Mouse (Mus musculus): ENCODE data around the gene Gm3250. TPM values are rescaled to one million over a fixed set of nuclear protein-coding genes. Genes with fewer than 3 reads are reported as not detected.

Gene Gm3250
- total and polyA plus RNA-seq, 3 experiments, result not detected

GRCm38 (mm10) chr10:77738929-77739328 is 43.4 kb downstream of the Gm3250 start:
- Histone ChIP-seq H3K36me3 (replicated peaks in 1 of 2; ENCODE audit: control insufficient read depth in 1 of 2, insufficient read depth in 1 of 2, low read length in 1 of 2) (no peaks in the 10 kb centered on the region), H3K79me2 (replicated peaks; ENCODE audit: control insufficient read depth, extremely low read depth, insufficient read depth, poor library complexity, severe bottlenecking) (no peaks in the 10 kb centered on the region), H3K4me1 (ENCODE audit: control insufficient read depth in 1 of 2, insufficient read depth in 2 of 2) (peaks cover 0 to 5% of the 10 kb centered on the region in 2 experiments; a peak in 2 of 4 replicates), H3K27ac (ENCODE audit: insufficient read depth, low read depth) (no peak overlapping the region), H3K4me2 (ENCODE audit: insufficient read depth, low read depth, poor library complexity, severe bottlenecking) (peak overlapping the region; percentile 37; the same call in 1 of the 2 replicates), H3K9me3 (replicated peaks; ENCODE audit: low read length) (peaks cover 11% of the 10 kb centered on the region), H3K9ac (ENCODE audit: insufficient read depth, low read depth) (no peak overlapping the region), H3K4me3 (replicated peaks in 1 of 3; ENCODE audit: low read depth in 2 of 3, low read length in 2 of 3, poor library complexity in 1 of 3) (no peak overlapping the region), H3K27me3 (replicated peaks) (peaks cover 47% of the 10 kb centered on the region)
- no peak for DNase-seq (ENCODE audit: extremely low read depth)
- TF ChIP-seq IRF4 (IDR thresholded peaks at IDR 0.05; ENCODE audit: low read depth, low read length) (peak; percentile 57), ELF1 (IDR thresholded peaks at IDR 0.05; ENCODE audit: low read depth, low read length) (no peak), EP300 (IDR thresholded peaks at IDR 0.05; ENCODE audit: low read length) (peak; percentile 60)
- in situ Hi-C loops (cut with MboI; ENCODE audit: low pct_ligation_motif_present, low pct_unique_long_range_greater_than_20kb, low sequenced_read_pairs) (no loop called here), dilution Hi-C loops (cut with MboI; ENCODE audit: extremely low pct_ligation_motif_present, extremely low pct_unique_long_range_greater_than_20kb, low sequenced_read_pairs) (no loop called here)

- H3K9ac ChIP-seq (ENCODE audit: insufficient read depth, low read depth), result no peak overlapping the region
- peaks cover 12% of the 10 kb centered on the region for H3K9me3 ChIP-seq (replicated peaks; ENCODE audit: low read length)
- no peaks in the 10 kb centered on the region for H3K36me3 ChIP-seq (replicated peaks in 1 of 2; ENCODE audit: control insufficient read depth in 1 of 2, insufficient read depth in 1 of 2, low read length in 1 of 2)
- H3K4me3 ChIP-seq (replicated peaks in 1 of 3; ENCODE audit: low read depth in 2 of 3, low read length in 2 of 3, poor library complexity in 1 of 3), result no peak overlapping the region
- no peak overlapping the region for H3K4me2 ChIP-seq (ENCODE audit: insufficient read depth, low read depth, poor library complexity, severe bottlenecking)
- H3K27me3 ChIP-seq (replicated peaks), result peaks cover 53% of the 10 kb centered on the region
- H3K79me2 ChIP-seq (replicated peaks; ENCODE audit: control insufficient read depth, extremely low read depth, insufficient read depth, poor library complexity, severe bottlenecking), result no peaks in the 10 kb centered on the region
- no peak for DNase-seq (ENCODE audit: extremely low read depth)
- H3K4me1 ChIP-seq (ENCODE audit: control insufficient read depth in 1 of 2, insufficient read depth in 2 of 2), result peaks cover 0 to 5% of the 10 kb centered on the region in 2 experiments; a peak in 2 of 4 replicates
- TF ChIP-seq RCOR1 (conservative IDR thresholded peaks at IDR 0.05; ENCODE audit: low read depth, low read length) (no peak), MYC (IDR thresholded peaks at IDR 0.05; ENCODE audit: low read depth, low read length) (no peak), IRF4 (IDR thresholded peaks at IDR 0.05; ENCODE audit: low read depth, low read length) (no peak), NRF1 (IDR thresholded peaks at IDR 0.05; ENCODE audit: low read depth, low read length) (no peak), GABPA (IDR thresholded peaks at IDR 0.05; ENCODE audit: insufficient replicate concordance, low read depth, low read length) (no peak), MXI1 (IDR thresholded peaks at IDR 0.05; ENCODE audit: low read depth, low read length) (no peak), ELF1 (IDR thresholded peaks at IDR 0.05; ENCODE audit: low read depth, low read length) (no peak), JUN (IDR thresholded peaks at IDR 0.05; ENCODE audit: insufficient read depth, low read depth, low read length) (no peak), ZMIZ1 (IDR thresholded peaks at IDR 0.05; ENCODE audit: low read depth, low read length) (no peak), ETS1 (conservative IDR thresholded peaks at IDR 0.05; ENCODE audit: low read depth, low read length) (no peak), HCFC1 (IDR thresholded peaks at IDR 0.05; ENCODE audit: low read depth, low read length) (no peak), BHLHE40 (IDR thresholded peaks at IDR 0.05; ENCODE audit: low read depth, low read length) (no peak), ZKSCAN1 (IDR thresholded peaks at IDR 0.05; ENCODE audit: borderline replicate concordance, low read depth, low read length) (no peak), KAT2A (IDR thresholded peaks at IDR 0.05; ENCODE audit: insufficient replicate concordance, low read length) (no peak)
- dilution Hi-C loops (cut with MboI; ENCODE audit: extremely low pct_ligation_motif_present, extremely low pct_unique_long_range_greater_than_20kb, low sequenced_read_pairs), result no loop called here
- no peak overlapping the region for H3K27ac ChIP-seq (ENCODE audit: insufficient read depth, low read depth)
- in situ Hi-C loops (cut with MboI; ENCODE audit: low pct_ligation_motif_present, low pct_unique_long_range_greater_than_20kb, low sequenced_read_pairs), result no loop called here
Measured at GRCm38 (mm10) chr10:77735928-77736327, 46.4 kb downstream of the Gm3250 start.

Other genes starting within 250 kb of the Gm3250 start
Only the 20 nearest of the 31 such genes appear.
- not detected in 2 replicates for gene Gm10272, start 75.9 kb downstream of the Gm3250 start, total RNA-seq (2012; rRNA removed)
- gene Gm10272, start 75.9 kb downstream of the Gm3250 start, total RNA-seq (2014; rRNA removed), result not detected in 2 replicates
- not detected in 2 replicates for gene Gm10272, start 75.9 kb downstream of the Gm3250 start, polyA plus RNA-seq (2012; ENCODE audit: insufficient read length, low read depth)
- not detected in 2 replicates for gene Gm10024, start 71.1 kb downstream of the Gm3250 start, total RNA-seq (2012; rRNA removed)
- not detected in 2 replicates for gene Gm10024, start 71.1 kb downstream of the Gm3250 start, total RNA-seq (2014; rRNA removed)
- not detected in 2 replicates for gene Gm10024, start 71.1 kb downstream of the Gm3250 start, polyA plus RNA-seq (2012; ENCODE audit: insufficient read length, low read depth)
- not detected in 2 replicates for gene Gm10142, start 66.7 kb downstream of the Gm3250 start, total RNA-seq (2012; rRNA removed)
- not detected in 2 replicates for gene Gm10142, start 66.7 kb downstream of the Gm3250 start, total RNA-seq (2014; rRNA removed)
- not detected in 2 replicates for gene Gm10142, start 66.7 kb downstream of the Gm3250 start, polyA plus RNA-seq (2012; ENCODE audit: insufficient read length, low read depth)
- gene Krtap12-1, start 61.9 kb downstream of the Gm3250 start, total RNA-seq (2012; rRNA removed), result not detected in 2 replicates
- gene Krtap12-1, start 61.9 kb downstream of the Gm3250 start, total RNA-seq (2014; rRNA removed), result not detected in 2 replicates
- not detected in 2 replicates for gene Krtap12-1, start 61.9 kb downstream of the Gm3250 start, polyA plus RNA-seq (2012; ENCODE audit: insufficient read length, low read depth)
- not detected in 2 replicates for gene Gm10100, start 56.1 kb downstream of the Gm3250 start, total RNA-seq (2012; rRNA removed)
- gene Gm10100, start 56.1 kb downstream of the Gm3250 start, total RNA-seq (2014; rRNA removed), result not detected in 2 replicates
- not detected in 2 replicates for gene Gm10100, start 56.1 kb downstream of the Gm3250 start, polyA plus RNA-seq (2012; ENCODE audit: insufficient read length, low read depth)
- not detected in 2 replicates for gene Gm18596, start 39.9 kb downstream of the Gm3250 start, total RNA-seq (2012; rRNA removed)
- gene Gm18596, start 39.9 kb downstream of the Gm3250 start, total RNA-seq (2014; rRNA removed), result not detected in 2 replicates
- gene Gm18596, start 39.9 kb downstream of the Gm3250 start, polyA plus RNA-seq (2012; ENCODE audit: insufficient read length, low read depth), result not detected in 2 replicates
- gene Gm9736, start 31.2 kb downstream of the Gm3250 start, total RNA-seq (2012; rRNA removed), result not detected in 2 replicates
- gene Gm9736, start 31.2 kb downstream of the Gm3250 start, total RNA-seq (2014; rRNA removed), result not detected in 2 replicates
- not detected in 2 replicates for gene Gm9736, start 31.2 kb downstream of the Gm3250 start, polyA plus RNA-seq (2012; ENCODE audit: insufficient read length, low read depth)
- gene Gm3233, start 22.9 kb downstream of the Gm3250 start, total RNA-seq (2012; rRNA removed), result not detected in 2 replicates
- not detected in 2 replicates for gene Gm3233, start 22.9 kb downstream of the Gm3250 start, total RNA-seq (2014; rRNA removed)
- not detected in 2 replicates for gene Gm3233, start 22.9 kb downstream of the Gm3250 start, polyA plus RNA-seq (2012; ENCODE audit: insufficient read length, low read depth)
- gene Gm3238, start 11.2 kb downstream of the Gm3250 start, total RNA-seq (2012; rRNA removed), result not detected in 2 replicates
- not detected in 2 replicates for gene Gm3238, start 11.2 kb downstream of the Gm3250 start, total RNA-seq (2014; rRNA removed)
- gene Gm3238, start 11.2 kb downstream of the Gm3250 start, polyA plus RNA-seq (2012; ENCODE audit: insufficient read length, low read depth), result not detected in 2 replicates
- not detected in 2 replicates for gene Gm7138, start 5.6 kb downstream of the Gm3250 start, total RNA-seq (2012; rRNA removed)
- gene Gm7138, start 5.6 kb downstream of the Gm3250 start, total RNA-seq (2014; rRNA removed), result not detected in 2 replicates
- not detected in 2 replicates for gene Gm7138, start 5.6 kb downstream of the Gm3250 start, polyA plus RNA-seq (2012; ENCODE audit: insufficient read length, low read depth)
- gene Gm7137, start 5.7 kb upstream of the Gm3250 start, total RNA-seq (2012; rRNA removed), result not detected in 2 replicates
- not detected in 2 replicates for gene Gm7137, start 5.7 kb upstream of the Gm3250 start, total RNA-seq (2014; rRNA removed)
- not detected in 2 replicates for gene Gm7137, start 5.7 kb upstream of the Gm3250 start, polyA plus RNA-seq (2012; ENCODE audit: insufficient read length, low read depth)
- not detected in 2 replicates for gene Gm9639, start 12.5 kb upstream of the Gm3250 start, total RNA-seq (2012; rRNA removed)
- gene Gm9639, start 12.5 kb upstream of the Gm3250 start, total RNA-seq (2014; rRNA removed), result not detected in 2 replicates
- not detected in 2 replicates for gene Gm9639, start 12.5 kb upstream of the Gm3250 start, polyA plus RNA-seq (2012; ENCODE audit: insufficient read length, low read depth)
- gene Gm19668, start 16.6 kb upstream of the Gm3250 start, total RNA-seq (2012; rRNA removed), result not detected in 2 replicates
- gene Gm19668, start 16.6 kb upstream of the Gm3250 start, total RNA-seq (2014; rRNA removed), result not detected in 2 replicates
- gene Gm19668, start 16.6 kb upstream of the Gm3250 start, polyA plus RNA-seq (2012; ENCODE audit: insufficient read length, low read depth), result not detected in 2 replicates
- not detected in 2 replicates for gene Gm9507, start 29.3 kb upstream of the Gm3250 start, total RNA-seq (2012; rRNA removed)
- gene Gm9507, start 29.3 kb upstream of the Gm3250 start, total RNA-seq (2014; rRNA removed), result not detected in 2 replicates
- gene Gm9507, start 29.3 kb upstream of the Gm3250 start, polyA plus RNA-seq (2012; ENCODE audit: insufficient read length, low read depth), result not detected in 2 replicates
- gene Gm2696, start 32.1 kb upstream of the Gm3250 start, total RNA-seq (2012; rRNA removed), result not detected in 2 replicates
- gene Gm2696, start 32.1 kb upstream of the Gm3250 start, total RNA-seq (2014; rRNA removed), result not detected in 2 replicates
- not detected in 2 replicates for gene Gm2696, start 32.1 kb upstream of the Gm3250 start, polyA plus RNA-seq (2012; ENCODE audit: insufficient read length, low read depth)
- gene Krtap10-4, start 44.6 kb upstream of the Gm3250 start, total RNA-seq (2012; rRNA removed), result not detected in 2 replicates
- gene Krtap10-4, start 44.6 kb upstream of the Gm3250 start, total RNA-seq (2014; rRNA removed), result not detected in 2 replicates
- not detected in 2 replicates for gene Krtap10-4, start 44.6 kb upstream of the Gm3250 start, polyA plus RNA-seq (2012; ENCODE audit: insufficient read length, low read depth)
- gene Krtap10-10, start 53.4 kb upstream of the Gm3250 start, total RNA-seq (2012; rRNA removed), result not detected in 2 replicates
- not detected in 2 replicates for gene Krtap10-10, start 53.4 kb upstream of the Gm3250 start, total RNA-seq (2014; rRNA removed)
- not detected in 2 replicates for gene Krtap10-10, start 53.4 kb upstream of the Gm3250 start, polyA plus RNA-seq (2012; ENCODE audit: insufficient read length, low read depth)
- not detected in 2 replicates for gene Gm36176, start 64.3 kb upstream of the Gm3250 start, total RNA-seq (2012; rRNA removed)
- gene Gm36176, start 64.3 kb upstream of the Gm3250 start, total RNA-seq (2014; rRNA removed), result not detected in 2 replicates
- gene Gm36176, start 64.3 kb upstream of the Gm3250 start, polyA plus RNA-seq (2012; ENCODE audit: insufficient read length, low read depth), result not detected in 2 replicates
- gene Gm10318, start 70.3 kb upstream of the Gm3250 start, total RNA-seq (2012; rRNA removed), result not detected in 2 replicates
- not detected in 2 replicates for gene Gm10318, start 70.3 kb upstream of the Gm3250 start, total RNA-seq (2014; rRNA removed)
- gene Gm10318, start 70.3 kb upstream of the Gm3250 start, polyA plus RNA-seq (2012; ENCODE audit: insufficient read length, low read depth), result not detected in 2 replicates
- gene Gm3285, start 79.4 kb upstream of the Gm3250 start, total RNA-seq (2012; rRNA removed), result not detected in 2 replicates
- not detected in 2 replicates for gene Gm3285, start 79.4 kb upstream of the Gm3250 start, total RNA-seq (2014; rRNA removed)
- gene Gm3285, start 79.4 kb upstream of the Gm3250 start, polyA plus RNA-seq (2012; ENCODE audit: insufficient read length, low read depth), result not detected in 2 replicates

Measured in CH12.LX (cell line).